Mouse (Mus musculus) forebrain, postnatal 0 days (tissue): Measurements from ENCODE around the gene Trappc5. TPM values are rescaled to one million over a fixed set of nuclear protein-coding genes. Genes with fewer than 3 reads are reported as not detected.

Experiments used
- ATAC-seq: fragments of 200-750 bp; cut with Nextera tagmentation; 2 replicates; pipeline ENCODE4 v1.8.0; 2017; ENCODE audit warnings: mild to moderate bottlenecking, moderate library complexity
- DNase-seq: peaks from one replicate; pipeline ENCODE4 v3.0.0-alpha.2; 2015
- H3K27ac ChIP-seq: fragments of 300-500 bp; sonication (generic); 2 replicates; pipeline ENCODE4 v1.5.1; 2014; ENCODE audit warnings: low read depth, mild to moderate bottlenecking, antibody characterized with exemption, low read length, moderate library complexity, mixed read lengths
- H3K27me3 ChIP-seq: fragments of 300-500 bp; sonication (generic); 2 replicates; pipeline ENCODE4 v1.6.1; 2014; ENCODE audit warnings: mild to moderate bottlenecking, low read length, mixed read lengths; ENCODE audit not compliant: insufficient read depth
- H3K36me3 ChIP-seq: fragments of 300-500 bp; sonication (generic); 2 replicates; pipeline ENCODE4 v1.6.1; 2014; ENCODE audit warnings: mild to moderate bottlenecking, moderate library complexity; ENCODE audit not compliant: insufficient read depth
- H3K4me1 ChIP-seq: fragments of 300-500 bp; sonication (generic); 2 replicates; pipeline ENCODE4 v1.6.1; 2014; ENCODE audit warnings: antibody characterized with exemption; ENCODE audit not compliant: insufficient read depth
- H3K4me2 ChIP-seq: fragments of 300-500 bp; sonication (generic); 2 replicates; pipeline ENCODE4 v1.6.1; 2014; ENCODE audit warnings: low read depth, mild to moderate bottlenecking, moderate library complexity
- H3K4me3 ChIP-seq: fragments of 300-500 bp; sonication (generic); 2 replicates; pipeline ENCODE4 v1.5.1; 2014; ENCODE audit warnings: low read depth, low read length, mixed read lengths
- H3K9ac ChIP-seq: fragments of 300-500 bp; sonication (generic); 2 replicates; pipeline ENCODE4 v1.6.1; 2014; ENCODE audit warnings: mild to moderate bottlenecking
- H3K9me3 ChIP-seq: fragments of 300-500 bp; sonication (generic); 2 replicates; pipeline ENCODE4 v1.6.1; 2016; ENCODE audit warnings: low read length
- CTCF ChIP-seq: sonication (generic); IDR thresholded peaks from 2 replicates; pipeline ENCODE4 v1.5.1; 2016; ENCODE audit warnings: antibody characterized with exemption, control low read depth, low read depth
- whole genome bisulfite sequencing: fragments of 180-500 bp; shearing (Covaris S2); extraction: QIAGEN DNeasy Blood & Tissue Kit; methylation state at CpG from one replicate; pipeline ENCODE4 v1.1.7; 2014; 5-methylcytosine and 5-hydroxymethylcytosine counted together
- polyA plus RNA-seq: library from polyadenylated mRNA; unstranded; fragments of >200 nt; fragmentation: Nextera tagmentation; extraction: Ambion mirVana; gene quantifications from 2 replicates; pipeline ENCODE4 v1.2.1, GENCODE M21; 2015
- total RNA-seq: library from RNA; depleted of rRNA; stranded (reverse); fragments of >200 nt; gene quantifications from 2 replicates; pipeline ENCODE4 v1.2.3, GENCODE M21; 2014

The Trappc5 gene
- total and polyA plus RNA-seq, 2 experiments from 2014 or later: 68.5 to 70.5 TPM

DNA sequence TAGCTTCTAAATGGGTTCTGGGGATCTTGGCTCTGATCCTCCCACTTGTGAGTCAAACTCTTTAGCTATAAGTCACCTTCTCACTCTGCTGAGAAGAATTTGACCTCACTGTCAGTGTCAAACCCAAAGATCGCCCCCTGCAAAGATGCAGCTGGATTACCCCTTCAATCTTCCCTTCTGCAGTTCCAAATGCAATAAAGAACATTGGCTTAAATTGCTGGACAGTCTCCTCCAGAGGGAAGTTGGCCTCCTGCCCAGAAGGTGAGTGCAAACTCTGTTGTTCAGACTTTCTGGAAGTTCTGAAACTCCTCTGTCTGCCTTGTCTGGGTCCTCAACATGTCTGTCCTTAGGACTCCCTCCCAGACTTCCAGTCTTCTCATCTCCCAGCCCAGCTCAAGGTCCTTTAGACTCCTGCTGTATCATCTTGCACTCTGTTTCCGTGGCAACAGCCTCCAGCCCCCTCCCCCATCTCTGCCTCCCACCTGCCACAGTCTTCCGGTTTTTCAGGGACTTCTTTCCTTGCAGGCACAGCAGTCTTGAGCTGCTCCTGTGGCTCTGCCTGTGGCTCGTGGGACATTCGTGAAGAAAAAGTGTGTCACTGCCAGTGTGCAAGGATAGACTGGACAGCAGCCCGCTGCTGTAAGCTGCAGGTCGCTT, 19.2 kb upstream of the Trappc5 start:
- H3K9me3 ChIP-seq: no peaks in the 10 kb centered on the region
- no peak for TF ChIP-seq CTCF
- H3K27me3 ChIP-seq: no peaks in the 10 kb centered on the region
- H3K36me3 ChIP-seq: no peaks in the 10 kb centered on the region
- H3K9ac ChIP-seq: no peak overlapping the region
- ATAC-seq (peak; percentile 61), DNase-seq (peak; percentile 37)
- H3K4me1 ChIP-seq: no peaks in the 10 kb centered on the region
- no peak overlapping the region for H3K4me3 ChIP-seq
- WGBS: 18% methylated on average over 7 of the region's 7 CpGs
- H3K4me2 ChIP-seq: peak overlapping the region; percentile 5; the same call in 1 of the 2 replicates
- no peak overlapping the region for H3K27ac ChIP-seq

DNA sequence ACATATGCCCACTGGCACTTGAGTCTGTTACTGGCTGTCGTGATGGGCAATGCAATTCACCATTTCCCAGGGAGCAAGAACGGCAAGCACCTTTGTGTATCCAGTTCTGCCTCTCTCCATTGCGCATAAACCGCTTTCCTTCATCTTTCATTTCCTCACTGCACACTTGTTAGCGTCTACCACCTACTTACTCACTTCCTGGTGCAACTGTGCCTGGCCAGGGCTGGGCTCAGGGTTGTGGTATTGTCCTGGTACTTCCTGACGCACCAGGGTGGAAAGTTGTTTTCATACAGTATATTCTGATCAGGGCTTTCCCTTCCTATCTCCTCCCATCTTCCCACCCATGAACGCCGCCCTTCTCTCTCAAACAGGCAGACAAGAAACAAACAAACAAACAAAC, 15.2 kb upstream of the Trappc5 start:
- no peak for TF ChIP-seq CTCF
- Histone ChIP-seq H3K4me2 (no peak overlapping the region), H3K36me3 (no peaks in the 10 kb centered on the region), H3K27me3 (no peaks in the 10 kb centered on the region), H3K4me3 (no peak overlapping the region), H3K27ac (no peak overlapping the region), H3K9ac (no peak overlapping the region), H3K4me1 (no peaks in the 10 kb centered on the region), H3K9me3 (no peaks in the 10 kb centered on the region)
- DNase-seq: no peak
- WGBS: 86% methylated on average over 8 of the region's 8 CpGs
- ATAC-seq: no peak

DNA sequence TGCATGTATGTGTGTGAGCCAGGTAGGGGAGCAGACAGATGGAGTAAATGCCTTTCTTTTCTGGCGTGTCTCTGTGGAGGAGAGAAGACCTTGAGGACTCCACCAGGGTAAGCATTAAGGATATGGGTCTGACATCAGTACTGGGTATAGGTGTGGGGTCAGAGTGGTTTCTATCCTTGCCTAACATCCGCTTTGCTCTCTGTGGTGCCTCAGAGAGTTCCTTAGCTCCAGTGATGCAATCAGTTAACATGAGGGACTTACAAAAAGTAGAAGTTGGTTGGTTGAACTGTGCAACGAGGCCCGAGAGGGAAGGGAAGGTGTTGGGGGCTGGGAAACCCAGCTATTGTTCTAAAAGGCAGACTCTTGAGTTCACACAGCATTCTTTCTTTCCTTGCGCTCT, 11.7 kb upstream of the Trappc5 start:
- H3K4me2 ChIP-seq: no peak overlapping the region
- H3K36me3 ChIP-seq: no peaks in the 10 kb centered on the region
- H3K27ac ChIP-seq: no peak overlapping the region
- DNase-seq (no peak), ATAC-seq (no peak)
- H3K9ac ChIP-seq: no peak overlapping the region
- H3K4me1 ChIP-seq: no peaks in the 10 kb centered on the region
- H3K9me3 ChIP-seq: no peaks in the 10 kb centered on the region
- no peak overlapping the region for H3K4me3 ChIP-seq
- WGBS: 53% methylated on average over 5 of the region's 5 CpGs
- no peaks in the 10 kb centered on the region for H3K27me3 ChIP-seq
- no peak for TF ChIP-seq CTCF

DNA sequence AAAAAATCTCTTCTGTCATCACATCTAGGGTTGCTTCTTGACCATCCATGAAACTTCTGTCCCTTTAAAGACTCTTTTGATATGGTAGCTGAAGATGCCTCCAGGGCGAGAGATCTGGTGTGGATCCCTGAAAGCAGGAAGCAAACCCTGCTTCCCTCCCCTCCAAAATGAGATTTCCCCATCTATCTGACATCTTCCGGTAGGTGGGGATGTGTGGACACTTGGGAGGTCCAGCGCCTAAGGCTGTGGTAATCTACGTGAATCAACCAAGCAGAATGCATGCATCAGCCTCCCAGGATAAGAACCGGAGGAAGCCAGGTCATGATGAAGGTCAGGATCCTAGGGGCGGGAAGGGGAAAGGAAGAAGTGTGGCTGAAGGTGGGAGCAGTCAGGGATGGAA, 10.6 kb upstream of the Trappc5 start, which contains the start of gene Mcemp1:
Gene Mcemp1 (plus strand): TSS at position 248 of the 400 bp plus-strand sequence.
- no peak for TF ChIP-seq CTCF
- ATAC-seq: no peak
- 79% methylated on average over 6 of the region's 6 CpGs for WGBS
- no peaks in the 10 kb centered on the region for H3K9me3 ChIP-seq
- DNase-seq: no peak
- H3K27me3 ChIP-seq: no peaks in the 10 kb centered on the region
- no peak within 1 kb of the TSS for H3K4me3 ChIP-seq
- H3K27ac ChIP-seq: no peak within 1 kb of the TSS
- H3K4me1 ChIP-seq: no peaks in the 10 kb centered on the region
- no peak within 1 kb of the TSS for H3K4me2 ChIP-seq
- H3K36me3 ChIP-seq: no peaks in the 10 kb centered on the region
- H3K9ac ChIP-seq: no peak within 1 kb of the TSS

DNA sequence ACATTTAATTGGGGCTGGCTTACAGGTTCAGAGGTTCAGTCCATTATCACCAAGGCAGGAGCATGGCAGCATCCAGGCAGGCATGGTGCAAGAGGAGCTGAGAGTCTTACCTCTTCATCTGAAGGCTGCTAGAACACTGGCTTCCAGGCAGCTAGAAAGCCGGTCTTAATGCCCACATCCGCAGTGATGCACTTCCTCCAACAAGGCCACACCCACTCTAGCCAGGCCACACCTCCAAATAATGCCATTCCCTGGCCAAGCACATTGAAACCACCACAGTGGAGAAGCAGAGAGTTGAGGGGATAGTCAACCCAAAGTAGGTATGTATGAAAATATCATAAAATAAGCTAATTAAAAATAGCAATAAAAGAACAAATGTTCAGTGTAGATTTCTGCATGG, 5.7 kb upstream of the Trappc5 start:
- Histone ChIP-seq H3K9ac (no peak overlapping the region), H3K9me3 (no peaks in the 10 kb centered on the region), H3K27me3 (no peaks in the 10 kb centered on the region), H3K4me1 (no peaks in the 10 kb centered on the region), H3K4me2 (no peak overlapping the region), H3K27ac (no peak overlapping the region), H3K36me3 (no peaks in the 10 kb centered on the region), H3K4me3 (no peak overlapping the region)
- ATAC-seq (no peak), DNase-seq (no peak)
- no peak for TF ChIP-seq CTCF
- WGBS: 82% methylated on average over 2 of the region's 2 CpGs

DNA sequence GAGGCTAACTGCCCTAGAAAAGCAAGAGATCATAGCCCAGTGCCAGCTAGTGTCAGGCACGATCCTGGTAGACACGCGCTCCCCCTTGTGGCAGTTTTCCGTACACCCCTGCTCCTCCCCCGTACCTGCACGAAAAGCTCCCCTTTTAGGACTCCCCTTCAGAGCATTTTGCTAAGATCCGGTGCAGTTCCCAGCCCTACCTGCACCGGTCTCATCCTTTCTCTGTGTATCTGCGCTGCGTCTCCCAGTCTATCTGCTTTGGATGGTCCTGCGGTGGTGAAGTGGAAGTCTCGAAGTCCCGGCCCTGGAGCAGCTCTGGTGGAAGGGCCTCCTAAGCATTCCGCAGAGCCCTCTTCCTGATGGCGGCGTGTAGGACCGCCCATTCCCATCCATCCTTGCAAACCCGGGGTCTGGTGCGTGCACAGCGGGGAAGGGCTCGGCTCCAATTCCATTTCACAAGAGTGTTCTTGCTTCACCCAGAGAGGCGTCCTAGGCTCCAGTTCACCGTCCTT, 4.1 kb upstream of the Trappc5 start, which contains the start of gene Fcor:
Gene Fcor (minus strand): TSS at position 383 of the 512 bp plus-strand sequence.
- Histone ChIP-seq H3K4me2 (peak within 1 kb of the TSS; percentile 63), H3K27me3 (no peaks in the 10 kb centered on the region), H3K36me3 (no peaks in the 10 kb centered on the region), H3K9me3 (no peaks in the 10 kb centered on the region), H3K27ac (peak within 1 kb of the TSS; percentile 74), H3K4me3 (peak within 1 kb of the TSS; percentile 58), H3K9ac (peak within 1 kb of the TSS; percentile 65), H3K4me1 (no peaks in the 10 kb centered on the region)
- peak; percentile 92 for DNase-seq
- peak; percentile 87 for ATAC-seq
- peak; percentile 89 for TF ChIP-seq CTCF
- under 1% methylated on average over 23 of the region's 23 CpGs for WGBS

DNA sequence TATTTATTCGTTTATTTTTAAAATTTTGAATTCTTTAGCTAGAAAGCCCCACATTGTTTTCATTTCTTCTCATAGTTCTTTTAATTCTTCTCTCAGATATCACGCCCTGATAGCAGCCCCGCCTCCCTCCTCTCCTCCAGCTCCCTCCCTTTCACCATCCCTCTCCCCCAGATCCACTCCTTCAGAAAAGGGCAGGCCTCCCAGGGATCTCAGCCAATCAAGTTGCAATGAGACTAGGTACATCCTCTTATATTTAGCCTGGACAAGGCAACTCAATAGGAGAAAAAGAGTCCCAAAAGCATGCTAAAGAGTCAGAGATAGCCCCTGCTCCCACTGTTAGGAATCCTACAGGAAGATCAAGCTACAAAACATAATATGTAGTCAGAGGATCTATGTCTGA, 1.4 kb upstream of the Trappc5 start:
- WGBS: 43% methylated on average over 3 of the region's 3 CpGs
- no peak overlapping the region for H3K4me3 ChIP-seq
- no peak overlapping the region for H3K27ac ChIP-seq
- H3K4me1 ChIP-seq: no peaks in the 10 kb centered on the region
- H3K9ac ChIP-seq: no peak overlapping the region
- H3K4me2 ChIP-seq: no peak overlapping the region
- no peaks in the 10 kb centered on the region for H3K27me3 ChIP-seq
- no peaks in the 10 kb centered on the region for H3K9me3 ChIP-seq
- peaks cover 8% of the 10 kb centered on the region; the same call in 1 of the 2 replicates for H3K36me3 ChIP-seq
- DNase-seq (no peak), ATAC-seq (no peak)
- TF ChIP-seq CTCF: no peak
